Mouse (Mus musculus): ENCODE results near the gene Haus6. TPM values are rescaled to one million over a fixed set of nuclear protein-coding genes. Genes with fewer than 3 reads are reported as not detected.

Haus6 gene
- polyA plus RNA-seq, 1 experiment from 2014 or later = 11.5 TPM

Other genes starting within 250 kb of the Haus6 start
- gene Saxo1, start 53.7 kb downstream of the Haus6 start, polyA plus RNA-seq (2015; fragmentation: Nextera tagmentation; extraction: Ambion mirVana) = not detected in 2 replicates
- 104 and 116 TPM in 2 replicates for gene Rraga, start 36.4 kb downstream of the Haus6 start, polyA plus RNA-seq (2015; fragmentation: Nextera tagmentation; extraction: Ambion mirVana)
- 40.3 and 41.8 TPM in 2 replicates for gene Plin2, start 58.0 kb upstream of the Haus6 start, polyA plus RNA-seq (2015; fragmentation: Nextera tagmentation; extraction: Ambion mirVana)
- 3.5 and 5.6 TPM in 2 replicates for gene Dennd4c, start 136.5 kb upstream of the Haus6 start, polyA plus RNA-seq (2015; fragmentation: Nextera tagmentation; extraction: Ambion mirVana)
- gene Rps6, start 245.4 kb upstream of the Haus6 start, polyA plus RNA-seq (2015; fragmentation: Nextera tagmentation; extraction: Ambion mirVana) = 459 and 472 TPM in 2 replicates